12 mouse cellular contexts compared by ENCODE assay signal in the genomic region with DNA sequence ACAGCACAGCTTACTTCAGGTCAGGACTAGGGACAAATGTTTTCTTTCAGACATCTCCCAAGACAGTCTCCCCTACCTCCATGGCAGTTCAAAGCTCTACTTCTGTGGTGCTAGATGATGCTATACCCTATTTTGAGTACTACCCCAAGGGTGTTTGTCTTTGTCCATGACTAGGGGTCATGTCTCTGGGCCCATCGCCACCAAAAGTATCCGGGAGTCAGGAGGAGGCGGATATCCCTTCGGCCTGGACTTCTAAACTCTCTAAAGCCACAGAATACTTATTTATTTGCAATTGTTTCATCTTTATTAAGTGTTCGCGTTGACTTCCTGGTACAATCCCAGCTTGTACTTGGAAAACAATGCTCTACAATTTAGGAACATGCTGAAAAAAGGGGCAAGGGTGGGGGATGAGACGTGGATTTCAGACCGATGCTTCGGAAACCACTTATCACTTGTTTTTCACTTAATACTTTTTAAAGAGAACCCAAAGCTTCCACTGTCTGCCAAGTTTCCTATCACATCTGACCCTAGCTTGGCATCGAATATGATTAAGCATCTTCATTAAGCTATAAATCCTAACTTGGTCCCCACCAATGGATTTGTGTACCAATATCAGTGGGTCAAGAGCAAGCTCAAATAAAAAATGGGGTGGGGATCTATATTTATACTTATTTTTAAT. TPM values are rescaled to one million over a fixed set of nuclear protein-coding genes. Genes with fewer than 3 reads are reported as not detected.
DNase-seq lines count a peak whose midpoint lies in the region; ATAC-seq and TF ChIP-seq lines count a peak whose summit lies in the region.
"Had no signal": no experiment of that assay in that cellular context is flagged by ENCODE, and none has a peak within 500 bp of the region (broad histone marks: within the 10 kb centered on the region; RNA-seq: fewer than 3 reads in every experiment).

No protein-coding gene starts in this region.

- DNase-seq in adrenal gland, adult 2 months: peak; percentile 52
- DNase-seq in adrenal gland, postnatal 10 days: no peak
- DNase-seq in layer of hippocampus, adult 2 months (ENCODE audit: low spot score in 2 of 2): no peak
- DNase-seq in layer of hippocampus, adult 9-11 months: no peak
- peak; percentile 48 for DNase-seq in kidney, adult 9 months
- DNase-seq in right cerebral cortex, postnatal 10 days (ENCODE audit: low spot score in 2 of 2): no peak
- DNase-seq: cerebellum, adult 9-11 months; thymus, postnatal 25 days had no signal

- no peak for TF ChIP-seq CTCF in layer of hippocampus, adult 2 months (conservative IDR thresholded peaks at IDR 0.05)

- H3K4me1 ChIP-seq in liver, embryonic 16.5 days (ENCODE audit: control insufficient read depth, low read depth, low read length): no peaks in the 10 kb centered on the region; the same call in 1 of the 2 replicates
- H3K4me1 ChIP-seq: hindbrain, embryonic 13.5 days had no signal

- peak overlapping the region; percentile 49; the same call in 1 of the 2 replicates for H3K27ac ChIP-seq in layer of hippocampus, adult 2 months
- no peak overlapping the region for H3K27ac ChIP-seq in liver, embryonic 16.5 days (ENCODE audit: low read length)
- H3K27ac ChIP-seq: hindbrain, embryonic 13.5 days; stomach, embryonic 15.5 days had no signal

- ATAC-seq in liver, embryonic 16.5 days (ENCODE audit: low read depth): no peak
- ATAC-seq in frontal cortex, adult (ENCODE audit: low TSS enrichment): no peak

- H3K9ac ChIP-seq in liver, embryonic 16.5 days (ENCODE audit: low read depth, low read length): no peak overlapping the region
- H3K9ac ChIP-seq: hindbrain, embryonic 13.5 days; stomach, embryonic 15.5 days had no signal

- no peaks in the 10 kb centered on the region for H3K9me3 ChIP-seq in liver, embryonic 16.5 days (replicated peaks; ENCODE audit: control insufficient read depth, low read length)
- H3K9me3 ChIP-seq: hindbrain, embryonic 13.5 days; stomach, embryonic 15.5 days had no signal

- 67% methylated on average over 10 of the region's 10 CpGs for WGBS in liver, embryonic 16.5 days (ENCODE audit: insufficient replicate concordance)

- peak overlapping the region; percentile 6; the same call in 1 of the 2 replicates for H3K4me3 ChIP-seq in layer of hippocampus, adult 2 months
- no peak overlapping the region for H3K4me3 ChIP-seq in liver, embryonic 16.5 days (ENCODE audit: low read depth, low read length)
- H3K4me3 ChIP-seq: hindbrain, embryonic 13.5 days; stomach, embryonic 15.5 days had no signal

- no peaks in the 10 kb centered on the region for H3K27me3 ChIP-seq in liver, embryonic 16.5 days (ENCODE audit: control insufficient read depth, insufficient read depth, low read depth, low read length)
- H3K27me3 ChIP-seq: stomach, embryonic 15.5 days had no signal

- no peaks in the 10 kb centered on the region for H3K36me3 ChIP-seq in liver, embryonic 16.5 days (ENCODE audit: control insufficient read depth, insufficient read depth)
- H3K36me3 ChIP-seq: hindbrain, embryonic 13.5 days; stomach, embryonic 15.5 days had no signal

- H3K4me2 ChIP-seq in liver, embryonic 16.5 days (ENCODE audit: low read depth, low read length): peak overlapping the region; percentile 49; the same call in 1 of the 2 replicates
- H3K4me2 ChIP-seq: hindbrain, embryonic 13.5 days; stomach, embryonic 15.5 days had no signal

RNA-seq across cellular contexts. Expression of a gene that starts 1.9 kb away (rescaled TPM):
- total RNA-seq in adrenal gland, adult 2 months (2021): 1 to 10 TPM; 8.2 to 8.4 TPM
- 0.04 and 0.20 TPM in 2 replicates for polyA plus RNA-seq in adrenal gland, adult 2 months (2012; rRNA removed)
- 10 to 100 TPM in 1 of 2 experiments, 1 to 10 TPM in 1; 9.3 to 10.7 TPM for total RNA-seq in adrenal gland, postnatal 10 days (2021)
- total RNA-seq in layer of hippocampus, adult 2 months (2021): 1 to 10 TPM; 4.2 to 4.8 TPM
- 7.0 and 7.2 TPM in 2 replicates for polyA plus RNA-seq in liver, embryonic 16.5 days (2015; fragmentation: Nextera tagmentation; extraction: Ambion mirVana)

Comparison
In these comparisons a context has a peak if more than half of its experiments do, and no peak if none do; other contexts are left out.
1. DNase-seq: peak in adrenal gland, adult 2 months (single experiment) and kidney, adult 9 months (single experiment); none in adrenal gland, postnatal 10 days (single experiment), layer of hippocampus, adult 2 months (0 of 2), layer of hippocampus, adult 9-11 months (single experiment) and right cerebral cortex, postnatal 10 days (0 of 2).